Mouse (Mus musculus) G1E (cell line): ENCODE measurements around the gene Itgb6. TPM values are rescaled to one million over a fixed set of nuclear protein-coding genes. Genes with fewer than 3 reads are reported as not detected.

Experiments used
- ATAC-seq: 2 replicates; pipeline ENCODE4 v1.8.0; 2016; ENCODE audit warnings: mild to moderate bottlenecking; ENCODE audit not compliant: insufficient number of reproducible peaks, poor library complexity, low FRiP score, severe bottlenecking; ENCODE audit errors: extremely low read depth
- DNase-seq: peaks from one replicate; pipeline ENCODE4 v3.0.0; 2012; ENCODE audit warnings: low spot score
- H3K27me3 ChIP-seq: 2 replicates; pipeline ENCODE4 v1.6.1; 2012; ENCODE audit warnings: mild to moderate bottlenecking, low read length, inconsistent platforms; ENCODE audit not compliant: insufficient read depth
- H3K36me3 ChIP-seq: replicated peaks from 2 replicates; pipeline ENCODE3; 2012; ENCODE audit warnings: mild to moderate bottlenecking, inconsistent platforms
- H3K4me1 ChIP-seq: 2 replicates; pipeline ENCODE4 v1.6.1; 2012; ENCODE audit warnings: low read depth, low read length, inconsistent platforms, mixed read lengths; ENCODE audit not compliant: insufficient read depth
- H3K4me3 ChIP-seq: 2 replicates; pipeline ENCODE4 v1.5.1; 2012; ENCODE audit warnings: low read depth, mild to moderate bottlenecking, inconsistent platforms, low read length, moderate library complexity, mixed read lengths
- H3K9me3 ChIP-seq: replicated peaks from 2 replicates; pipeline ENCODE4 v1.6.1; 2012; ENCODE audit warnings: inconsistent platforms
- CTCF ChIP-seq: IDR thresholded peaks from 2 replicates; pipeline ENCODE4 v1.5.1; 2012; ENCODE audit warnings: low read depth, low read length, inconsistent platforms, mixed read lengths
- GATA1 ChIP-seq: IDR thresholded peaks from 2 replicates; pipeline ENCODE4 v1.6.1; 2012; ENCODE audit warnings: borderline replicate concordance, low read length, inconsistent platforms, mixed read lengths
- GATA2 ChIP-seq: IDR thresholded peaks from 2 replicates; pipeline ENCODE4 v1.6.1; 2012; ENCODE audit warnings: low read depth, low read length, inconsistent platforms, borderline replicate concordance
- POLR2AphosphoS5 ChIP-seq: IDR thresholded peaks from 2 replicates; pipeline ENCODE4 v1.6.1; 2012; ENCODE audit warnings: low read depth, low read length, inconsistent platforms; ENCODE audit not compliant: insufficient replicate concordance
- TAL1 ChIP-seq: conservative IDR thresholded peaks from 2 replicates; pipeline ENCODE4 v1.6.1; 2012; ENCODE audit warnings: low read depth, low read length, inconsistent platforms, mixed read lengths
- polyA plus RNA-seq: library from polyadenylated mRNA; stranded (reverse); fragments of >175 nt; gene quantifications from 2 replicates; pipeline ENCODE4 v1.2.3, GENCODE M21; 2012
- total RNA-seq, 2 experiments: library from RNA; stranded (forward) in 1 of 2; stranded (reverse) in 1 of 2; fragments of 200-1000 nt in 1 of 2; fragments of >200 nt in 1 of 2; fragmentation: Nextera tagmentation in 1 of 2; gene quantifications; 2 replicates each; pipeline ENCODE4 v1.2.3; 2014 to 2017

Gene Itgb6
- total and polyA plus RNA-seq, 3 experiments: 0.38 TPM; not detected in 2

- TF ChIP-seq TAL1 (no peak), GATA1 (no peak), POLR2AphosphoS5 (no peak), CTCF (no peak), GATA2 (no peak)
- H3K9me3 ChIP-seq: no peaks in the 10 kb centered on the region
- no peak for ATAC-seq
Measured at GRCm38 (mm10) chr2:60699591-60699990, 22.9 kb downstream of the Itgb6 start.

GRCm38 (mm10) chr2:60698155-60698554, 24.3 kb downstream of the Itgb6 start:
- DNase-seq (no peak), ATAC-seq (no peak)
- H3K9me3 ChIP-seq: no peaks in the 10 kb centered on the region
- no peak for TF ChIP-seq GATA2
- no peak for TF ChIP-seq GATA1
- TF ChIP-seq CTCF: no peak
- no peak for TF ChIP-seq TAL1
- TF ChIP-seq POLR2AphosphoS5: no peak
- H3K4me3 ChIP-seq: no peak overlapping the region
- peaks cover 18% of the 10 kb centered on the region for H3K27me3 ChIP-seq
- no peaks in the 10 kb centered on the region for H3K36me3 ChIP-seq
- no peaks in the 10 kb centered on the region for H3K4me1 ChIP-seq

More at GRCm38 (mm10) chr2:60699591-60699990, 22.9 kb downstream of the Itgb6 start:
- H3K36me3 ChIP-seq: no peaks in the 10 kb centered on the region
- no peaks in the 10 kb centered on the region for H3K4me1 ChIP-seq
- peaks cover 13% of the 10 kb centered on the region for H3K27me3 ChIP-seq
- no peak for DNase-seq
- H3K4me3 ChIP-seq: no peak overlapping the region

DNA sequence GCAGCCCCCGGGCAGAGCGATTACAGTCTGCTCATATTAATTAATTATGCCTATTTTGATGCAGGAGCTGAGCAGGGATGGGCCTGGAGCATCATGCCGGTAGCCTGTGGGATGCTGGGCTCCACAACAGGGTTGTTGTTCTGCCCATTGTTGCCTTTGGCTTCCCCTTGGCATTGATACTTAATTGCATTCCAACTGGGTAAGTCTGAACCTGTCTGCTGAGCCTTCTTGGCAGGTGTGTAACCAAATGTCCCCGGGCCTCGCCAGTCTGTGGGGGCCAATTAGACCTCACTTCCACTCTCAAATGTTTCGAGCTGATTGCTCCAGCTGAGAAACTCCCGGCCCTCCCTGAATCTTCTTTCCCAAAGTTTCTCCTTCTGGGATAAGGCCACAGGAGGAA, 24.9 kb downstream of the Itgb6 start:
- no peak for DNase-seq
- Histone ChIP-seq H3K27me3 (peaks cover 18% of the 10 kb centered on the region), H3K9me3 (no peaks in the 10 kb centered on the region), H3K4me1 (no peaks in the 10 kb centered on the region), H3K4me3 (no peak overlapping the region), H3K36me3 (no peaks in the 10 kb centered on the region)
- no peak for TF ChIP-seq POLR2AphosphoS5
- no peak for TF ChIP-seq GATA1
- no peak for TF ChIP-seq GATA2
- TF ChIP-seq CTCF: no peak
- no peak for TF ChIP-seq TAL1
- ATAC-seq: no peak

GRCm38 (mm10) chr2:60696559-60696958, 25.9 kb downstream of the Itgb6 start:
- ATAC-seq (no peak), DNase-seq (no peak)
- H3K9me3 ChIP-seq: no peaks in the 10 kb centered on the region
- no peaks in the 10 kb centered on the region for H3K36me3 ChIP-seq
- H3K4me3 ChIP-seq: no peak overlapping the region
- H3K4me1 ChIP-seq: no peaks in the 10 kb centered on the region
- H3K27me3 ChIP-seq: peaks cover 21% of the 10 kb centered on the region
- TF ChIP-seq TAL1 (no peak), GATA2 (no peak), GATA1 (no peak), CTCF (no peak), POLR2AphosphoS5 (no peak)

- Histone ChIP-seq H3K27me3 (peaks cover 21% of the 10 kb centered on the region), H3K9me3 (no peaks in the 10 kb centered on the region), H3K4me3 (no peak overlapping the region), H3K36me3 (no peaks in the 10 kb centered on the region), H3K4me1 (no peaks in the 10 kb centered on the region)
- TF ChIP-seq GATA2: no peak
- no peak for TF ChIP-seq CTCF
- no peak for TF ChIP-seq TAL1
- ATAC-seq (no peak), DNase-seq (no peak)
Measured at GRCm38 (mm10) chr2:60695706-60696105, 26.7 kb downstream of the Itgb6 start.

DNA sequence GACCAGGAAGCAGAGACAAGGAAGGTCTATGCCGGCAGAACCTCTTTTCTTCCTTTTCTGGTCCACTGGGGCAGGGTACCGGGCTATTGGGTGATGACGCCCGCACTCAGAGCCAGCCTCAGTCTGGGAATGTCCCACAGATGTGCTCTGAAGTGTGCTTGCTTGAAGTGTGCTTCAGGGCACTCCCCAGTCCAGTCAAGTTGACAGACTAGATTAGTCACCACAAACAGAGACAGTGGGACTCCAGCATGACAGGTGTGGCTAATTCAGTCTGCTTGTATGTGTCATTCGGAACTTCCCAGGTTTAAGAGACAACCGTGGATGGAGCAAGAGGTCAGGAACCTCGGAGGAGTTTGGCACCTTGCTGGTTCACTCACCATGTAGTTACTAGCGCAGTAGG, 27.9 kb downstream of the Itgb6 start:
- Histone ChIP-seq H3K36me3 (no peaks in the 10 kb centered on the region), H3K4me3 (no peak overlapping the region), H3K4me1 (no peaks in the 10 kb centered on the region), H3K27me3 (peaks cover 18% of the 10 kb centered on the region), H3K9me3 (no peaks in the 10 kb centered on the region)
- DNase-seq: no peak
- no peak for ATAC-seq
- TF ChIP-seq GATA2 (no peak), TAL1 (no peak), CTCF (no peak), GATA1 (no peak), POLR2AphosphoS5 (no peak)
